Comparison of ENCODE assay signal across 14 mouse cellular contexts in genomic region chr11:4921281-4921680, GRCm38 (mm10). TPM values are rescaled to one million over a fixed set of nuclear protein-coding genes. Genes with fewer than 3 reads are reported as not detected.
DNase-seq lines count a peak whose midpoint lies in the region.
"Had no signal": no experiment of that assay in that cellular context is flagged by ENCODE, and none has a peak within 500 bp of the region (broad histone marks: within the 10 kb centered on the region; RNA-seq: fewer than 3 reads in every experiment).

No protein-coding gene starts in this region.

- DNase-seq in cerebellum, adult 11 months = peak; percentile 16
- DNase-seq in cerebellum, adult 8-10 months = no peak
- peak; percentile 15 for DNase-seq in left cerebral cortex, postnatal 4 days
- no peak for DNase-seq in left cerebral cortex, adult 9 months (ENCODE audit: low spot score in 2 of 2)
- peak; percentile 56 for DNase-seq in adrenal gland, postnatal 10 days
- DNase-seq in cerebellum, adult 9-10 months = peak; percentile 34
- DNase-seq in gastrocnemius, postnatal 4 days (ENCODE audit: low spot score in 2 of 2) = no peak
- DNase-seq in frontal cortex, postnatal 14 days (ENCODE audit: low spot score in 2 of 2) = no peak
- DNase-seq: gastrocnemius, adult 2 months; kidney, adult 8-10 months; kidney, postnatal 14 days; liver, postnatal 0 days; thymus, adult 18-20 months; thymus, postnatal 36 days had no signal

- intact Hi-C loops in left cerebral cortex, postnatal 4 days (cut with DNase I) = no loop called here

RNA-seq across cellular contexts. Expression of gene Thoc5, which starts 26.2 kb away (rescaled TPM):
- total RNA-seq in left cerebral cortex, postnatal 4 days (2021) = 10 to 100 TPM; 58.1 to 61.4 TPM
- total RNA-seq in adrenal gland, postnatal 10 days (2021) = 10 to 100 TPM; 27.3 to 28.0 TPM
- 10 to 100 TPM; 18.2 to 19.6 TPM for total RNA-seq in gastrocnemius, postnatal 4 days (2021)

RNA-seq across cellular contexts. Expression of gene Nefh, which starts 26.6 kb away (rescaled TPM):
- total RNA-seq in left cerebral cortex, postnatal 4 days (2021) = 1 to 10 TPM; 3.2 to 4.8 TPM
- 1 to 10 TPM; 2.4 to 3.4 TPM for total RNA-seq in adrenal gland, postnatal 10 days (2021)
- total RNA-seq in gastrocnemius, postnatal 4 days (2021) = under 1 TPM; 0.08 to 0.17 TPM
- total RNA-seq: gastrocnemius, adult 2 months had no signal

RNA-seq across cellular contexts. Expression of gene Nipsnap1, which starts 47.5 kb away (rescaled TPM):
- 100 to 1,000 TPM; 102 TPM for total RNA-seq in left cerebral cortex, postnatal 4 days (2021)
- total RNA-seq in adrenal gland, postnatal 10 days (2021) = 10 to 100 TPM; 46.3 to 64.4 TPM
- 1 to 10 TPM; 4.0 to 4.1 TPM for total RNA-seq in gastrocnemius, postnatal 4 days (2021)

Comparison
In these comparisons a context has a peak if more than half of its experiments do, and no peak if none do; other contexts are left out.
1. DNase-seq: peak in cerebellum, adult 11 months (single experiment), left cerebral cortex, postnatal 4 days (single experiment), adrenal gland, postnatal 10 days (single experiment) and cerebellum, adult 9-10 months (single experiment); none in cerebellum, adult 8-10 months (single experiment), left cerebral cortex, adult 9 months (0 of 2), gastrocnemius, postnatal 4 days (0 of 2) and frontal cortex, postnatal 14 days (0 of 2).
2. RNA of gene Nipsnap1, which starts 47.5 kb away (total RNA-seq): 102 TPM in left cerebral cortex, postnatal 4 days and 46.3 to 64.4 TPM in adrenal gland, postnatal 10 days; 4.0 to 4.1 TPM in gastrocnemius, postnatal 4 days; every median in the first group is over 4 times any median in the second.